Mouse (Mus musculus): ENCODE results near the gene Srcin1.

Gene Srcin1

DNA sequence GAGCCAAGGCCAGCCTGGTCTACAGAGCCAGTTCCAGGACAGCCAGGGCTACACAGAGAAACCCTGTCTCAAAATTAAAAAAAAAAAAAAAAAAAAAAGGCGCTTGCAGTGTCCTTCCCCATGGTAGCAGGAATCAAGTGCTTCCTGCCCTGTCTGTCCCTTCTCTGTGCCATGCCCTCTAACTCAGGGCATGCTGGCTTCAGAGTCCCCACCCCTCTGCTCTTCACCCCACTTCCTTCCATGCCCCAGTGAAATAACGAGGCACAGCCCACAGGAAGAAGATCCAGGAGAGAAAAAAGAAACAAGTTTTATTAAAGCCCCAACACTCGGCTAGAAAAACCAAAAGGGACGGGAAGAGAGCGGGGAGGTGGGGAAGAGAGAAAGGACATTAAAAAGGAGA, 66.9 kb downstream of the Srcin1 start:
- DNase-seq (ENCODE audit: low read depth, low spot score) = no peak

GRCm38 (mm10) chr11:97508198-97508597, 67.8 kb downstream of the Srcin1 start:
- DNase-seq (ENCODE audit: low read depth, low spot score) = no peak

DNA sequence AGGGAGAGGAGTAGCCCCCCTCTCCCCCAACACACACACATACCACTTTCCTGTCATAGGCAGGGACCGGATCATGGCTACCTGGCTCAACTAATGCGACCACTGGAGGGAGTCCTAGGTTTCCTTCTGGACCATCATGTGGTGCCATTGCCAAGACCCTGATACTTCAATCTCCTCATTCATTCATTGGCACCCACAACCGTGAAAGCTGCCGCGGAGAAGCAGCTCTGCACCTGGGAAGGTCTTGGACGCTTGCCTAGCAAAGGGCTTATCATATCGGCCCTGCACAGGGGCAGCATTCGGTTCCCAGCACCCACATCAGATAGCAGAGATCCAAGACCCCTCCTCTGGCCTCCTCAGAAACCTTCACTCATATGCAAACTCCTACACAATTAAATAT, 69.7 kb downstream of the Srcin1 start:
- DNase-seq (ENCODE audit: low read depth, low spot score) = no peak

- DNase-seq (ENCODE audit: low read depth, low spot score) = no peak
Observed at GRCm38 (mm10) chr11:97505784-97506183, 70.2 kb downstream of the Srcin1 start.

GRCm38 (mm10) chr11:97502846-97503245, 73.1 kb downstream of the Srcin1 start:
- no peak for DNase-seq (ENCODE audit: low read depth, low spot score)

- DNase-seq (ENCODE audit: low read depth, low spot score) = no peak
Observed at GRCm38 (mm10) chr11:97502383-97502782, 73.6 kb downstream of the Srcin1 start.

- DNase-seq (ENCODE audit: low read depth, low spot score) = no peak
Observed at GRCm38 (mm10) chr11:97500720-97501448, 75.1 kb downstream of the Srcin1 start.

DNA sequence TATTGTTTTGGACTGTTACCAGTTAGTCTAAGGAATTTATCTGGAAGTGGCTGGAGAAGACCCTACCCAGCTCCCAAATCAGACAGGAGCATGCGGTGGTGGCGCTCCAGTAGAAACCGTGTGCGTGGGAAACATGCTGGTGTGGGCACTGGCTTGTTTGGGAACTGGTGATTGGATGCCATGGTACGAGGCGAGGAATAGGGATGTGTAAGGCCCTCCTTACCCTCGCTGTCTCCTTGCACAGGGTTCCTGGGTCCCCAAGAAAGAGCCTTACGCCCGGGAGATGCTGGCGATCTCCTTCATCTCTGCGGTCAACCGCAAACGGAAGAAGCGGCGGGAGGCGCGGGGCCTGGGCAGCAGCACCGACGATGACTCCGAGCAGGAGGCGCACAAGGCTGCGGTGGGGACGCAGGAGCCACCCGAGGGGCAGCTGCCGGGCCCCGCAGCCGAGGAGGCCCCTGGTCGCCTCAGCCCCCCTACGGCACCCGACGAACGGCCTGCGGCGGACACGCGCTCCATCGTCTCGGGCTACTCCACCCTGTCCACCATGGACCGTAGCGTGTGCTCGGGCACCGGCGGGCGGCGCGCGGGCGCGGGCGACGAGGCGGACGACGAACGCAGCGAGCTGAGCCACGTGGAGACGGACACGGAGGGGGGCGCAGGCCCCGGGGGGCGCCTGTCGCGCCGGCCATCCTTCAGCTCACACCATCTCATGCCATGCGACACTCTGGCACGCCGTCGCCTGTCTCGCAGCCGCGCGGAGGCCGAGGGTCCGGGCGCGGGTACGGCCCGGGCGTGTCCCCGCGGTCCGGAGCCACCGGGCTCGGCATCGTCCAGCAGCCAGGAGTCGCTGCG, 75.9 kb downstream of the Srcin1 start, which contains the start of gene 4933428G20Rik:
4933428G20Rik (minus strand) TSS at position 476 of the 855 bp plus-strand sequence.
- DNase-seq (ENCODE audit: low read depth, low spot score) = no peak

GRCm38 (mm10) chr11:97497543-97497942, 78.4 kb downstream of the Srcin1 start:
- DNase-seq (ENCODE audit: low read depth, low spot score) = no peak

DNA sequence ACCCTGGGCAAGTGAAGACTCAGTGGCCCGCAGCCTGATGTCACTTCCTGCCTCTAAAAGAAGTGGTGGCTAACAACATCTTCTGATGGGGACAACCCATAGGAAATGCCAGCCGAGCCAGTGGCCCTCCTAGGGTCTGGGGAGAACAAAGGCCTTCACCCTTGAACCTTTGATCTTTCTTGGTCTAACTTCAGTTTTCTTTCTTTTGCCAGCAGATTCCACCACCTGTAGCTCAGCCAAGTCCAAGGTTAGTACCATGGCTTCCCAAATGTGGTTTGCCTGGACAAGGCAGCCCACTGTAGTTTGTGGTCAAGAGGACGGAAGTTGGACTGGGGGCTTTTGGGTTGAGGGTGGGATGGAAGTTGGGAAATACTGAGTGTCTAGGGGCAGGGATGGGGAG, 83.2 kb downstream of the Srcin1 start:
- no peak for DNase-seq (ENCODE audit: low read depth, low spot score)

DNA sequence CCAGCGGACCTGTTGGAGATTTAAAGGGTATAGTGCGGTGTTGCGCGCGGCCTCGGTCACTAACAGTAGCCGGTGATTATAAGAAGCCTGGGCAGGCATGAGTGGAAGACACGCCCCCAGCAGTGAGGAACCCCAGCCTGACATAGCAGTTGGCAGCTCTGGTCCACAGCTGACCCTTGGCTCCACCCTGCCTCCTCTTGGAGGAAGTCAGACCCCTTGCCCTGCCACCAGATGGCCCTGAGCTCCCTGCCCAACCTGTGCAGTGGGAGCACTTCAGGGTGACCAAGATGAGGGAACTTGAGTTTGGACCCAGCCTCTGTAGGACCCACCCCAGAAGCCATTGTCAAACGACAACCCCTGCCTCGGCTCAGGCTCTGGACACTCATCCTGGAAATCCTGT, 84.3 kb downstream of the Srcin1 start:
- no peak for DNase-seq (ENCODE audit: low read depth, low spot score)

GRCm38 (mm10) chr11:97489589-97490324, 86.2 kb downstream of the Srcin1 start:
- DNase-seq (ENCODE audit: low read depth, low spot score) = peak; percentile 81

GRCm38 (mm10) chr11:97487656-97488055, 88.3 kb downstream of the Srcin1 start:
- peak; percentile 22 for DNase-seq (ENCODE audit: low read depth, low spot score)

DNA sequence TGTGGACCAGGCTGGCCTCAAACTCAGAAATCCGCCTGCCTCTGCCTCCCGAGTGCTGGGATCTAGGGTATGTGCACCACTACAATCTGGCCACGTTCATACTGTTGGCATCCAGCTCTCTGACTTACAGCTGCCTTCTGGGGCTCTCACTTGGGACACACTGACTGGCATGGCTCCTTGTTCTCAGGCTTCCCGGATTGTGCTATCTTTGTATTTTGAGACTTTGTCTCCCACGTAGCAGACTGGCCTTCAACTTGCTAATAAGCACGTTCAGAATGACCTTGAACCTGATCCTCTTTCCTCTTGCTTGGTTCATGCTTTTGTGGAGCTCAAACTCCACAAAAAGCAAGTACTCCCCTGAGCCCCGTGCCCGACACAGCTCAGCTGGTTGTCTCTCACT, 90.3 kb downstream of the Srcin1 start:
- peak; percentile 61 for DNase-seq (ENCODE audit: low read depth, low spot score)

- DNase-seq (ENCODE audit: low read depth, low spot score) = peak; percentile 27
Observed at GRCm38 (mm10) chr11:97479824-97480223, 96.2 kb downstream of the Srcin1 start.

GRCm38 (mm10) chr11:97479085-97479484, 96.9 kb downstream of the Srcin1 start:
- no peak for DNase-seq (ENCODE audit: low read depth, low spot score)

DNA sequence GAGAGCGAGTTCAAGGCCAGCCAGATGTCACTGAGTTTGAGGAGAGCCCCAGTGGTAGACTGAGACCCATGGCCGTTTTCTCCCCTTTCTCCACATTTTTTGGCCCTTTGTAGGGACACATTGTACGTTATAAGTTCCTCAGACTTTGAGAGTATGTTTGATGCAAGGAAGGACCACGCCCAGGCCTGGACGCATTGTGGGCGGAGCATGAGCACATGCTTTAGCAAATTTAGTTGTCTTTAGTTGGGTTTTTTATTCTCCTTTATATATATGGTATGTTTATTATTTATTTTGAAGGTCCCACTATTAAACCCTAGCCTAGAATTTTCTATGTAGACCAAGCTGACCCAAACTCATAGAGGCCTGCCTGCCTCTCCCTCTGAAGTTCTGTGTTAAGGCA, 97.6 kb downstream of the Srcin1 start:
- no peak for DNase-seq (ENCODE audit: low read depth, low spot score)

DNA sequence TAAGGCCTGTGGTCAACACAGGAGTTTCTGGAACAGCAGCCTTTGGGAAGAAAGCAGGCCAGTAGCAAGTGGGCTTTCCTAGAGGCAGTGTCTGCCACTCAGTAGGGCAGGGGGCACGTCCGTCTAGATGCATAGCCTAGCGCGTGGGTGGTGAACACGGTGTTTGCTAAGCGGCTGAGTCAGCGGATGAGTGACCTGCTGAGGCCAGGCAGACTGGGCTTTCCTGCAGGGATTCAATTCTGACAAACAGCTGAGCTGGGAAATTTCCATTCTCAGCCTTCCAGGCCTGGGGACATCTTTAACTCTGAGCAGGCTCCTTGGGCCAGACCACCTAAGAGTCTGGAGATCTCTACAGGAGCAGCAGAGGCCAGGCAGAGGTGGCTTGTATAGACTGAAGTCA, 98.6 kb downstream of the Srcin1 start:
- DNase-seq (ENCODE audit: low read depth, low spot score) = no peak

DNA sequence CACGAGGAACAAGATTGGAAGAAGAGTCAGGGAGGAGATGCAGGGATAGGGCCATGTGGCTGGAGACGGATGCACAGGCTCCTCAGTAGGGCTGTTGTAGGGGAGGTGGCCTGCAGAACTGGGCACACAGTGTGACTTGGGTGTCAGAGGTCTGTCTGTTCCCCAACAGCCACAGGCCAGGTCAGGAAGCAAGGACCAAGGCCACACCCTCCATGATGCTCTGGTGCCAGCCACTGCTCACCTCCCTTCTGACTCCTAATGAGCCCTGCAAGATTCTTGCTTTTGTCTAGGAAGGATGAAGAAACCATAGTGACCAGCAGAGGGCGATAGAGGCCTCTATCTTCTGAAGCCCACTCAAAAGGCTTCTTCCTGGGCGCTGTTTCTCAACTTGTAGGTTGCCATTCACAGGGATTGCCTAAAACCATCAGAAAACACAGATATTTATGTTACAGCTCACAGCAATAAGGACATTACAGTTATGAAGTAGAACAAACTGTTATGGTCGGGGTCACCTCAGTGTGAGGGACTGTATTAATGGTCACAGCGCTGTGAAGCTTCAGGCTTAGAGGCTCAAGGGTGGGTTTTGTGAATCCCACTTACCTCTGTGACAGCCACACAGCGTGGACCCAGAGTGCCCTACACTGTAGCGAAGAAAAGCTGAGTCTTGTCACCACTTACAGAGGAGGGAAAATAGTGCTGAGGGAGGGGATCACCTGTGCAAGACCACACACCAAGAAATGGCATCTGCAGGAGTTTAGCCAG, 99.5 kb downstream of the Srcin1 start:
- DNase-seq (ENCODE audit: low read depth, low spot score) = peak; percentile 82

- DNase-seq (ENCODE audit: low read depth, low spot score) = no peak
Observed at GRCm38 (mm10) chr11:97471276-97471675, 104.7 kb downstream of the Srcin1 start.

DNA sequence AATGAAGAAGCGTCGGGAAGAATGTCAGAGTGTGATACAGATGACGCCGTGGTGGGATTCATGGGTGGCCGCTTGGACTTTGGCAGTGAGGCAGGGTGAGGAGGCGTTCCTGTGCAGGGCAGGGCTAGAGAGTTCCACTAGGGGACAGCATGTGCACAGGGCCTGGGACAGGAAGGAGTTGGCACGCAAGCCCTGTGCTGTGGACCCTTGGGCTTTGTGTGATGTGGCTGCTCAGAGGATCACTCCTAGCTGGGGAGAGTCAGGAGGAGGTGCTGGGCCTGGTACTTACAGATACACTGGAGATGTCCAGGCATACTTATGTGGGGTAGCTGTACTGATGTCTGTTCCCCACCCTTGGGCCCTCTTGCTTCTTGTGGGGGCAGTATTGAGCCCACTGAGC, 106.2 kb downstream of the Srcin1 start:
- DNase-seq (ENCODE audit: low read depth, low spot score) = no peak
